Mouse (Mus musculus): ENCODE results near the gene Rp9. TPM values are rescaled to one million over a fixed set of nuclear protein-coding genes. Genes with fewer than 3 reads are reported as not detected.

Rp9 gene
- polyA plus RNA-seq, 1 experiment, result 3.1 TPM

DNA sequence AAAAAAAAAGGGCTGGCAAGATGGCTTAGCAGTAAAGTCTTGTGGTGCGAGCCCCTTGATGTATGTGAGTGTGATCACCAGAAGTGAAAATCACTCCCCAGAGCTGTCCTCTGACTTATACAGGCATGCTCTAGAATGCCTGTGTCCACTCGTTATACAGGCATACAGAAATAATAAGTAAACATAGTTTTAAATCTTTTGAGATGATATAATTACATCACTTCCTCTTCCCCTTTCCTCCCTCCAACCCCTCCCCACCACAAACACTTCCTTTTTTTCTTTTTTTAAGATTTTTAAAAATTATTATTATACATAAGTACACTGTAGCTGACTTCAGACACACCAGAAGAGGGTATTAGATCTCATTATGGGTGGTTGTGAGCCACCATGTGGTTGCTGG, 74.8 kb downstream of the Rp9 start:
- no peaks in the 10 kb centered on the region for H3K36me3 ChIP-seq (ENCODE audit: control insufficient read depth)
- TF ChIP-seq TAL1 (IDR thresholded peaks at IDR 0.05; ENCODE audit: low read length), result no peak
- TF ChIP-seq GATA1 (IDR thresholded peaks at IDR 0.05; ENCODE audit: low read length), result no peak
- no peak overlapping the region for H3K4me3 ChIP-seq (replicated peaks)
- no peaks in the 10 kb centered on the region; the same call in 1 of the 2 replicates for H3K27me3 ChIP-seq (ENCODE audit: control insufficient read depth)
- H3K4me1 ChIP-seq (ENCODE audit: control insufficient read depth), result peaks cover 12% of the 10 kb centered on the region
- peaks cover 2% of the 10 kb centered on the region; the same call in 1 of the 2 replicates for H3K9me3 ChIP-seq (ENCODE audit: control insufficient read depth, low read length)

DNA sequence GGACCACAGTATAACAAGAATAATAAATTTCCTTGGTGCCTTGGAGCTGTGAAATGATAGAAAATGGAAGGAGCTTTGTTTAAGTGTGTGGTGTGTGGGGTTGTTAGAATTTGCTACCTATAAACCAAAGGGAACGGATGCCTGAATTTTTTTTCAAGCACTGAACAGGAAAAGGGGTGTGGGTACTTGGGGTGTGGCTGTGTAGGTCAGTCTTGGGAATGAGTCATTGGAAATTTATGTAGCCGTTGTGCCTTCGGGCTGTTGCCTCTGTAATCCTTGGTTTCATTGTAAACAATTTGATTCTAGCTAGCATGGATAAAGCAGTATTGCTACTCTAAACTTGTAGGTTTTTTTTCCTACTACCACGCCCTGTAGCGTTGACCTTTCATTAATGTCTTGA, 79.2 kb downstream of the Rp9 start:
- Histone ChIP-seq H3K36me3 (ENCODE audit: control insufficient read depth) (peaks cover 27% of the 10 kb centered on the region), H3K4me3 (replicated peaks) (peak overlapping the region; percentile 26), H3K9me3 (ENCODE audit: control insufficient read depth, low read length) (peaks cover 2% of the 10 kb centered on the region; the same call in 1 of the 2 replicates), H3K27me3 (ENCODE audit: control insufficient read depth) (no peaks in the 10 kb centered on the region), H3K4me1 (ENCODE audit: control insufficient read depth) (peaks cover 38% of the 10 kb centered on the region)
- TF ChIP-seq GATA1 (IDR thresholded peaks at IDR 0.05; ENCODE audit: low read length), result no peak
- no peak for TF ChIP-seq TAL1 (IDR thresholded peaks at IDR 0.05; ENCODE audit: low read length)

DNA sequence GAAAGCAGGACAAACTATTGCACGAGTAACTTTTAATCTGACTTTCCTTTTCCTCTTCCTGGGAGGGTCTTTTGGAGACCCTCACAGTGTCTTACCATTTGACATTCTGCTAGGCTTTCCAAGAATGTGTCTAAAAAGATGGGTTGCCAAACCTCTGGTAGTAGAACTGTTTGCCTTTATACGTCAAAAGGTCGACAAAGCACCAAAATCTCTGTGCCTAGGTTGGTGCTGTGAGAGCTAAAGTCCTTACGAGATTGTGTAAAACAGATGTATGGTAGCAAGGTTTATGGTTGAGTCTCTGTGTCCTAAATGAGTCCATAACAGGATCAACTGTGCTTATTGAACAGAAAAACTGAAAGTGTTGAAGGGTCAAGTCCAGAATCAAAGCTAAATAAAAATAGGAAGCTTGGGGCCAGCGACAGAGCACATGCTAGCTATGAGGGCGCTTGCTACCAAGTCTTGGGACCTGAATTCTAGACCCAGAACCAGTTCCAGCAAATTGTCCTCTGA, 79.8 kb downstream of the Rp9 start:
- peaks cover 2% of the 10 kb centered on the region; the same call in 1 of the 2 replicates for H3K9me3 ChIP-seq (ENCODE audit: control insufficient read depth, low read length)
- TF ChIP-seq TAL1 (IDR thresholded peaks at IDR 0.05; ENCODE audit: low read length) (no peak), GATA1 (IDR thresholded peaks at IDR 0.05; ENCODE audit: low read length) (no peak)
- H3K4me3 ChIP-seq (replicated peaks), result peak overlapping the region; percentile 99
- peaks cover 41% of the 10 kb centered on the region for H3K4me1 ChIP-seq (ENCODE audit: control insufficient read depth)
- no peaks in the 10 kb centered on the region for H3K27me3 ChIP-seq (ENCODE audit: control insufficient read depth)
- peaks cover 31% of the 10 kb centered on the region for H3K36me3 ChIP-seq (ENCODE audit: control insufficient read depth)

DNA sequence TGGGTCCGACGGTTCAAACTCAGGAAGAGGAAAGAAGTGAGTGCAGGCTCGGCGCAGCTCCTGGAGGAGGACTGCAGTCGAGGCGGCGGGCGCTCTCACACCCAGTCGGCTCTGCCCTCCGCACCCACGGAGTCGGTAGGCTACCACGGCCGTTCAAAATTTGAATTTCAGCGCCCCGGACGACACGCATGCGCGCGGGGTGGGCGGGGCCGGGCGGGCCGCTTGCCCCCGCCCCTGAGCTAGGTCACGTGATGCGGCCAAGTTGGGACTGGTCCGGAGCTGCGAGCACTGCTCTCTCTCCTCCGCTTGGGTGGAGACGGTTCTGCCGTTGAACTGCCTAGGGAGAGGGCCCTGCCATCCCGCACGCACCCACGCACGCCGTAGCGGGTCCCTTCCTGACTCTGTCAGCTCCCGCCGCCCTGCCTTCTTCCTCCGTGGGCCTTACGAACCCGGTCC, 80.5 kb downstream of the Rp9 start, which contains the start of gene Anln:
TSS of gene Anln (minus strand) at position 168 of the 456 bp plus-strand sequence.
- H3K36me3 ChIP-seq (ENCODE audit: control insufficient read depth), result peaks cover 35% of the 10 kb centered on the region
- peaks cover 2% of the 10 kb centered on the region; the same call in 1 of the 2 replicates for H3K9me3 ChIP-seq (ENCODE audit: control insufficient read depth, low read length)
- H3K27me3 ChIP-seq (ENCODE audit: control insufficient read depth), result no peaks in the 10 kb centered on the region
- peaks cover 44% of the 10 kb centered on the region for H3K4me1 ChIP-seq (ENCODE audit: control insufficient read depth)
- no peak for TF ChIP-seq GATA1 (IDR thresholded peaks at IDR 0.05; ENCODE audit: low read length)
- TF ChIP-seq TAL1 (IDR thresholded peaks at IDR 0.05; ENCODE audit: low read length), result no peak
- peak within 1 kb of the TSS; percentile 99 for H3K4me3 ChIP-seq (replicated peaks)

DNA sequence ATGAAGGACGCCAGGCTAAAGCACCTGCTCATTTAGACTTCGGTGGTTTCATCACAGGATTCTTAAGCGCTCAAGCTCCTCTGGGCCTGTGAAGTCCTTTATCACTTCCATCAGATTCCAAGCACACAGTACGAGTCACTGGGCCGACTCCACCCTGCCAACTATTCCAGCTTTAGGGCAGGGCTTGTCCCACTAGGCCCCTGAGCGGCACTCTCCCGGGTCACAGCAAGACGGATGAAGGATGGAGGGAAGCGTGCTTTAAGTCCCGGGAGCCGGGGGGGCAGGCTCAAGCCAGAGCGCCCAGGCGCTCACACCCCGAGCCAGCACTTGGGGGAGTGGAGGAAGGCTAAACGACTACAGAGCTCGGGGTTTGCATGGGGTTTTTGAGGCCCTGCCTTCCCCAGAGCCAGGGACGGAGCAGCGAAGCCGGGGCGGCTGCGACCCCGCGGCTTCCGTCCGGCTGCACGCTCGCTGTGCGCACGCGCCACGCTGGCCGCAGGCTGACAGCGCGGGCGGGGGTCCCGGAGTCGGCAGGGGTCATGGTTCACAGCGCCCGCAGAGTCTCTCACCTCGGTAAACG, 81.1 kb downstream of the Rp9 start:
- H3K36me3 ChIP-seq (ENCODE audit: control insufficient read depth), result peaks cover 41% of the 10 kb centered on the region
- H3K4me1 ChIP-seq (ENCODE audit: control insufficient read depth), result peaks cover 45% of the 10 kb centered on the region
- H3K27me3 ChIP-seq (ENCODE audit: control insufficient read depth), result no peaks in the 10 kb centered on the region
- TF ChIP-seq TAL1 (IDR thresholded peaks at IDR 0.05; ENCODE audit: low read length) (no peak), GATA1 (IDR thresholded peaks at IDR 0.05; ENCODE audit: low read length) (peak; percentile 25; the same call in 1 of the 2 replicates)
- H3K9me3 ChIP-seq (ENCODE audit: control insufficient read depth, low read length), result no peaks in the 10 kb centered on the region
- H3K4me3 ChIP-seq (replicated peaks), result peak overlapping the region; percentile 99

DNA sequence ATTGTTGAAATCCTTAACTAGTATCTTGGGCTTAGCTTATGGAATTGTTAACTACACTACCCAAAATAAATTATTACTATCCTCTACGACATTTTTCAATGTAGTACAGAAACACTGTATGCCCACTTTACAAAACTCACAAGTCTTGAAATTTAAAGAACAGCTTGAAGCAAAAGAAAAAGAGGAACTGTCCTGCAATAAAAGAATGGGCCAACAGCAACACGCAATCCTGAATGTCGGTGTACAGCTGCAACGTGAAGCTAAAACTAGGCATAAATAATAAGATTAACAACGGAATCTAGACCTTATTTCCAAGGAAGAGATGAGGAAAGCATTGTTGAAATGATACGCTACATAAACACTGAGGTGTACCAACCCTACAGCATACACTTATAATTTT, 81.6 kb downstream of the Rp9 start:
- H3K4me3 ChIP-seq (replicated peaks), result peak overlapping the region; percentile 99
- no peaks in the 10 kb centered on the region for H3K27me3 ChIP-seq (ENCODE audit: control insufficient read depth)
- no peaks in the 10 kb centered on the region for H3K9me3 ChIP-seq (ENCODE audit: control insufficient read depth, low read length)
- H3K4me1 ChIP-seq (ENCODE audit: control insufficient read depth), result peaks cover 48% of the 10 kb centered on the region
- TF ChIP-seq GATA1 (IDR thresholded peaks at IDR 0.05; ENCODE audit: low read length) (no peak), TAL1 (IDR thresholded peaks at IDR 0.05; ENCODE audit: low read length) (no peak)
- H3K36me3 ChIP-seq (ENCODE audit: control insufficient read depth), result peaks cover 47% of the 10 kb centered on the region

DNA sequence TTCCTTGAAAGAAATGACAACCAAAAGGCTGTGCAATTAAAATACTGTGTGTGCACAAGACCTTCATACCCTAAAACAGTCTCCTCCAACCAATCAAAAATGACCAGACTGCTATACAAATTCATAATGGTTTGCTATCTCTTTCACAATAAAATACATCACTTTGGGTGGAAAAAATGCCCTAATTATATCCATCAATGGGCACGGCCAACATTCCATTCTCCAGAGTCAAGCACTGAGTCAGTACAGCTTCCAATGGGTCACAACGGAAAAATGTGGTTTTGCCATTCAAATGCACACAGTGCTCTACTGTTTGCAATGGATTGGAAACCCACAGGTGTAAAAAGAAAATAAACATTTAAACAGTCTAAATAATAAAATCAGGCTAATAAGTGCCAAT, 83.7 kb downstream of the Rp9 start:
- Histone ChIP-seq H3K36me3 (ENCODE audit: control insufficient read depth) (peaks cover 67% of the 10 kb centered on the region), H3K27me3 (ENCODE audit: control insufficient read depth) (no peaks in the 10 kb centered on the region), H3K4me3 (replicated peaks) (peak overlapping the region; percentile 99), H3K9me3 (ENCODE audit: control insufficient read depth, low read length) (no peaks in the 10 kb centered on the region), H3K4me1 (ENCODE audit: control insufficient read depth) (peaks cover 52% of the 10 kb centered on the region)
- TF ChIP-seq TAL1 (IDR thresholded peaks at IDR 0.05; ENCODE audit: low read length), result no peak
- TF ChIP-seq GATA1 (IDR thresholded peaks at IDR 0.05; ENCODE audit: low read length), result no peak

DNA sequence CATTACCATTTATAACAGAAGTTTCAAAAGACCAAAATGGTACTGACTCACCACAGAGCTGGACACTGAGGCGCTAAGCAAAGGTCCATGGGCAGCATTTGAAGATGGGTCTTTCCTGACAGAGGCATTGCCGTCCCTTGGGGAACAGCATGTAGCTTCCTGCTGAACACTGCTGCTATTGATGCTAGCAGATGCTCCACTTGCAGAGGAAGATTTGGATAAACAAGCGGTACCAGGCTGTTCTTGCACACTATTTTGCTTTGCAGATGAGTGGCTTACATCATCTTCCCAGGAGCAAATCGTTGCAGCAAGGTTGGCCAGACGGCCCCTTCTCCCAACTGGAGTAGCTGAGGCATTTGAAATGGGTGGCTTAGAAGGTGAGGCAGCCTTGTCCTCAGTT, 93.5 kb downstream of the Rp9 start:
- TF ChIP-seq TAL1 (IDR thresholded peaks at IDR 0.05; ENCODE audit: low read length) (no peak), GATA1 (IDR thresholded peaks at IDR 0.05; ENCODE audit: low read length) (no peak)
- Histone ChIP-seq H3K36me3 (ENCODE audit: control insufficient read depth) (peaks cover 95% of the 10 kb centered on the region), H3K4me1 (ENCODE audit: control insufficient read depth) (no peaks in the 10 kb centered on the region), H3K27me3 (ENCODE audit: control insufficient read depth) (no peaks in the 10 kb centered on the region), H3K9me3 (ENCODE audit: control insufficient read depth, low read length) (no peaks in the 10 kb centered on the region), H3K4me3 (replicated peaks) (no peak overlapping the region)

DNA sequence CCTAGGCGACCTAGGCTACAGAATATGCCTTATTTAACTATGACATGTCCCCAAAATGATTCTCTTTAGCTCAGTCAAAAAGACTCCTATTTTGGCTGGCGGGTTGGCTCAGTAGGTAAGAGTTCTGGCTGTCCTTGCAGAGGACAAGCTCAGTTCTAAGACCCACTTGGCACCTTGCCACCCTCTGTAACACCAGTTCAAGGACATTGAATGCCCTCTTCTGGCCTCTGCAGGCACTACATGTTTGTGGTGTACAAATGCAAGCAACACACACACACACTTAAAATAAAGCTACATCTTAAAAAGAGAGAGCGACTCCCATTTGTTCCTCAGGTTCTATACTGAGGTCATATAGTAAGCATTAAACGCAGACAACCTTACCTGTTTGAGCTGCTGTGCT, 96.8 kb downstream of the Rp9 start:
- H3K36me3 ChIP-seq (ENCODE audit: control insufficient read depth), result peaks cover 95% of the 10 kb centered on the region
- H3K9me3 ChIP-seq (ENCODE audit: control insufficient read depth, low read length), result no peaks in the 10 kb centered on the region
- H3K27me3 ChIP-seq (ENCODE audit: control insufficient read depth), result no peaks in the 10 kb centered on the region
- H3K4me3 ChIP-seq (replicated peaks), result no peak overlapping the region
- H3K4me1 ChIP-seq (ENCODE audit: control insufficient read depth), result no peaks in the 10 kb centered on the region
- TF ChIP-seq TAL1 (IDR thresholded peaks at IDR 0.05; ENCODE audit: low read length) (no peak), GATA1 (IDR thresholded peaks at IDR 0.05; ENCODE audit: low read length) (no peak)

Data from erythroblast, embryonic 14.5 days (primary cell).